Mouse (Mus musculus) embryonic facial prominence, embryonic 12.5 days (tissue): ENCODE data around the gene Pitpnb. TPM values are rescaled to one million over a fixed set of nuclear protein-coding genes. Genes with fewer than 3 reads are reported as not detected.

ENCODE experiments used
- ATAC-seq: fragments of 200-750 bp; cut with Nextera tagmentation; 2 replicates; pipeline ENCODE4 v1.8.0; 2017; ENCODE audit not compliant: insufficient number of reproducible peaks, insufficient read depth, low FRiP score, low TSS enrichment
- H3K27ac ChIP-seq: fragments of 300-500 bp; sonication (generic); 2 replicates; pipeline ENCODE4 v1.5.1; 2016; ENCODE audit warnings: mild to moderate bottlenecking
- H3K27me3 ChIP-seq: fragments of 300-500 bp; sonication (generic); 2 replicates; pipeline ENCODE4 v1.6.1; 2016; ENCODE audit warnings: mild to moderate bottlenecking, moderate library complexity
- H3K36me3 ChIP-seq: fragments of 300-500 bp; sonication (generic); 2 replicates; pipeline ENCODE4 v1.6.1; 2016; ENCODE audit warnings: mild to moderate bottlenecking
- H3K4me1 ChIP-seq: fragments of 300-500 bp; sonication (generic); 2 replicates; pipeline ENCODE4 v1.6.1; 2016
- H3K4me2 ChIP-seq: fragments of 300-500 bp; sonication (generic); replicated peaks from 2 replicates; pipeline ENCODE4 v1.6.1; 2016; ENCODE audit warnings: mild to moderate bottlenecking, moderate library complexity
- H3K4me3 ChIP-seq: fragments of 300-500 bp; sonication (generic); 2 replicates; pipeline ENCODE4 v1.5.1; 2016; ENCODE audit warnings: mild to moderate bottlenecking
- H3K9ac ChIP-seq: fragments of 300-500 bp; sonication (generic); 2 replicates; pipeline ENCODE4 v1.6.1; 2016; ENCODE audit warnings: mild to moderate bottlenecking, moderate library complexity
- H3K9me3 ChIP-seq: fragments of 300-500 bp; sonication (generic); 2 replicates; pipeline ENCODE4 v1.6.1; 2016; ENCODE audit warnings: mild to moderate bottlenecking, moderate library complexity
- WGBS: fragments of 180-500 bp; shearing (Covaris S2); methylation state at CpG from one replicate; pipeline ENCODE4 v1.1.7; 2016; 5-methylcytosine and 5-hydroxymethylcytosine counted together
- polyA plus RNA-seq: library from polyadenylated mRNA; unstranded; fragments of >200 nt; fragmentation: Nextera tagmentation; extraction: Ambion mirVana; gene quantifications from 2 replicates; pipeline ENCODE4 v1.2.1, GENCODE M21; 2016

The Pitpnb gene
- polyA plus RNA-seq, 1 experiment from 2014 or later = 116 TPM

DNA sequence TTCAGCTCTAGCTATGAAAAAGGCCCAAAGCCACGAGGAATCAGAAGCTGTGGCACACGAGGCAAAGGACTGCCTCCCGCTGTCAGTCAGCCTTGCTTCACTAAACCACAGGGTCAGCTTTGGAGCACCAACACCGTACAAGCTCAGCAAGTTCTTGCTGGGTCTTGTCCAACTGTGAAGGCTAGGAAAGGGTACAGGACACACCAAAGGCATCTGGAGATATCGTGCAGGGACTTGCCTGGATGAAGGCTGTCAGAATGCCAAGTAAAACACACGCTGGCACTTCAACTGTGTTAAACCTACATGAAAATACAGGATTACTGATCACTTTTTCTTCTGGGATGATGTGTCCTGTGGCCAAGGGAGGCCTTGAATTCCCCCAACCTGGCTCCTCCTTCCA is 20.4 kb upstream of the Pitpnb start:
- H3K4me1 ChIP-seq = no peaks in the 10 kb centered on the region
- ATAC-seq = no peak

DNA sequence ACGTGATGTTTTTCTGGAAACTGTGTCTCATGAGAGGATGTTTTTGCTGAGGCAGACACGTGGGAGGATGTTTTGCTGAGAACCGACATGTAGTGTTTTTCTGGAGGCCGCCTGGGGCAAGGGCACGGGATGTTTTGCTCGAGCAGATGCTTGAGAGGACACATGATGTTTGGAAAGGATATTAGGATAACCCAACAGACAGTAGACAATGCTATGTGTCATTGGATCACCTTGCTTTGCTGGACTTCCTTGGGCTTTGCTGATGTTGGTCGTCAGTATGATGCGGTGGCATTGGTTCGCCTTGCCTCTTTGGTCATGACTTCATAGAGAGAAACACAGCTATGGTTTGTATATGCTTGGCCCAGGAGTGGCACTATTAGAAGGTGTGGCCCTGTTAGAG is 16.7 kb upstream of the Pitpnb start:
- H3K27me3 ChIP-seq = no peaks in the 10 kb centered on the region
- H3K27ac ChIP-seq = no peak overlapping the region
- no peak overlapping the region for H3K4me2 ChIP-seq
- no peak overlapping the region for H3K4me3 ChIP-seq
- no peaks in the 10 kb centered on the region for H3K36me3 ChIP-seq
- no peak for ATAC-seq
- 85% methylated on average over 9 of the region's 9 CpGs for WGBS
- H3K9ac ChIP-seq = no peak overlapping the region
- 0 out of 2 replicates have a peak, but pooled peaks cover 4% of the 10 kb centered on the region for H3K9me3 ChIP-seq
- no peaks in the 10 kb centered on the region for H3K4me1 ChIP-seq

More for the DNA sequence above, 20.4 kb upstream of the Pitpnb start:
- Histone ChIP-seq H3K27ac (no peak overlapping the region), H3K9me3 (0 out of 2 replicates have a peak, but pooled peaks cover 5% of the 10 kb centered on the region), H3K27me3 (no peaks in the 10 kb centered on the region), H3K4me2 (no peak overlapping the region), H3K9ac (no peak overlapping the region), H3K36me3 (no peaks in the 10 kb centered on the region), H3K4me3 (no peak overlapping the region)
- WGBS = 69% methylated on average over 6 of the region's 6 CpGs

DNA sequence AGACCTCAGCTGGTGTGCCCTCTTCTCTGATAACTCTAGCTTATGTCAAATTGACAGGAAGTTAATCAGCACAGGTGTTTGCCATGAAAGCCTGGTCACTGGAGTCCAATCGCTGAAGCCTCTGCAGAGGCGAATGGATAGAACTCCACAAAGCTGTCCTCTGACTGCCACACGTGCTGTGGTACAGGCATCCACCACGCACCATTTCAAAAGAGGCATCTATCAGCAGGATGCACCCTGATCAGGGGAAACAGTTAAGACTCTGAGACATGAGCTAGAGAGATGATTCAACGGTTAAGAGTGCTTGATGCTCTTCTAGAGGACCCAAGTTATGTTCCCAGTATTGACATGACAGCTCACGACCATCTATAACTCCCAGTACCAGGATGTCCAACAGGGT is 15.5 kb upstream of the Pitpnb start:
- Histone ChIP-seq H3K9me3 (0 out of 2 replicates have a peak, but pooled peaks cover 4% of the 10 kb centered on the region), H3K9ac (no peak overlapping the region), H3K4me3 (no peak overlapping the region), H3K27ac (no peak overlapping the region), H3K36me3 (no peaks in the 10 kb centered on the region), H3K4me2 (no peak overlapping the region), H3K27me3 (no peaks in the 10 kb centered on the region), H3K4me1 (no peaks in the 10 kb centered on the region)
- WGBS = 91% methylated on average over 6 of the region's 6 CpGs
- no peak for ATAC-seq

DNA sequence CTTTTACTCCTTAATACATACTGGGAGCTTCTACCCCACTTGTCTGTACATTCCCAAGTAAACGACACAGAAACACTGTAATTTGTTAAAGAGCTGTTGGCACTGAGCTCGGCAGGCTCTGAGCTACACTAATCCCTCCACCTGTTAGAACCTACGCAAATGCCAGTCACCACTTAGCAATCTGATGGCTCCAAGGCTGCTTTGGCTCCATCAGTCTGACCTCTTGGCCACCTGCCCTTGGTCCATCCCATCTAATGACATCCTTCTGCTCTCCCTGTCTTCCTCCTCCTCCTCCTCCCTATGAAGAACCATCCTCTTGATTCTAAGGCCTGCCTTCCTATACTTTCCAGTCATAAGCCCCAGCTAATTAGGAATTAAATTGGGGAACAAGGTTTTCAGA is 13.0 kb upstream of the Pitpnb start:
- no peak overlapping the region for H3K4me3 ChIP-seq
- 72% methylated on average over 3 of the region's 3 CpGs for WGBS
- 0 out of 2 replicates have a peak, but pooled peaks cover 4% of the 10 kb centered on the region for H3K9me3 ChIP-seq
- no peaks in the 10 kb centered on the region for H3K36me3 ChIP-seq
- no peak overlapping the region for H3K9ac ChIP-seq
- H3K27ac ChIP-seq = no peak overlapping the region
- no peaks in the 10 kb centered on the region for H3K4me1 ChIP-seq
- ATAC-seq = no peak
- H3K4me2 ChIP-seq = no peak overlapping the region
- H3K27me3 ChIP-seq = no peaks in the 10 kb centered on the region

DNA sequence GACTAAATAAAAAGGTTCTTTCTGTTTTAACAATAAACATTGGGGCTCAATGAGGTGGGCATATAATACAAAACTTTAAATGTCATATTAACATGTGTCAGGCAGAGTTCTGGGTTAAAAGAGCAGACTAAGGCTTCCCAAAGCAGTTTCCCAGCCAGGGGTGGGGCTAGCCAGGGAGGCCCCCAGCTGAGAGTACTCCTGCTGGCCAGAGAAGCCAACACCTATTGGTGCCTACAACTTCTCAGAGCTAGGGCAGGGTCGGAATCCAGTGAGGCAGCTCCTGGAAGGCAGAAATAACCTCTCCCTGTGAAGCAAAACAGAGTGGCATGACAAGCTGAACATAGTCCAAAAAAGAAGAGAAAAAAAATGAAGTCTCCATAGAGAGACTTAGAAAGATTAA is 11.6 kb upstream of the Pitpnb start:
- ATAC-seq = no peak
- Histone ChIP-seq H3K4me1 (no peaks in the 10 kb centered on the region), H3K4me3 (no peak overlapping the region), H3K9me3 (0 out of 2 replicates have a peak, but pooled peaks cover 2% of the 10 kb centered on the region), H3K27ac (no peak overlapping the region), H3K36me3 (no peaks in the 10 kb centered on the region), H3K4me2 (no peak overlapping the region), H3K9ac (no peak overlapping the region), H3K27me3 (no peaks in the 10 kb centered on the region)
- 57% methylated on average over 1 of the region's 1 CpGs for WGBS

DNA sequence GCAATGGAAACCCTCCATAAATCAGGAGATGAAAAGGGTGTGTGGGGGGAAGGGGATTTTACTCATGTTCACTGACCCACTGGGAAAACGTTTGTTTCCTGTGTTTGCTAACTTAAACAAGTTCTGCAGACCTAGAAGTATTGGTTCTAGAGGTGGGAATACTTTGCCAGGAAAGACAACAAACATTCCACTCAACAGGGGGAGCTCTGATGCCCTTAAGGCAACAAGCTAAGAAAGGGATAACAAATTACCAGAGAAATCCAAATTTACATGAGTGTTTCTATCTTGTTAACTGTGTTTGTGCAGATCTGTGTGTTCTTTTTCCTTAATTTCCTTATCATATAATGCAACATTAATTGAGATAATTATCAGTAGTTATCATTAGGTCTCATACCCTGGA is 4.8 kb upstream of the Pitpnb start:
- Histone ChIP-seq H3K4me2 (no peak overlapping the region), H3K9ac (no peak overlapping the region)
- WGBS = 30% methylated on average over 1 of the region's 1 CpGs

DNA sequence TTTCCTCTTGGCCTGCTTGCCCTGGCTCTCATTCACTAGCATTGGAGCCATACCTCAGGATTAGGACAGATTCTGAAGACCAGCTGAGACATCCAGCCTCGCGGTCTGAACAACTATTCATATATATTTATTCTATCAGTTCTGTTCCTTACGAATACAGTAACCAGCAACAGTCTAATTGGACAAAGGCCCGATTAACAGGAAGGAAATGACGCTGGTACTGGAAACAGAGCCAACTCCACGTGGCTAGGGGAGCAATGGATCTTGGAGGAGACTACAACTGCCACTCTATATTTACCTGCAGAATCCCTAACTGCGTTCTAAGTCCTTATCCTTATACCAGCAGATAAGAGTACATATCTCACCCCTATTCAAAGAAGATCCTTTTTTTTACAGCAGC is 3.1 kb upstream of the Pitpnb start:
- Histone ChIP-seq H3K36me3 (no peaks in the 10 kb centered on the region), H3K27me3 (no peaks in the 10 kb centered on the region), H3K4me2 (no peak overlapping the region), H3K4me3 (no peak overlapping the region), H3K9ac (no peak overlapping the region), H3K4me1 (peaks cover 13% of the 10 kb centered on the region), H3K27ac (no peak overlapping the region), H3K9me3 (no peaks in the 10 kb centered on the region)
- ATAC-seq = no peak
- 89% methylated on average over 7 of the region's 7 CpGs for WGBS

More for the DNA sequence above, 4.8 kb upstream of the Pitpnb start:
- ATAC-seq = no peak
- Histone ChIP-seq H3K27me3 (no peaks in the 10 kb centered on the region), H3K4me1 (peaks cover 4% of the 10 kb centered on the region; the same call in 1 of the 2 replicates), H3K36me3 (no peaks in the 10 kb centered on the region), H3K27ac (no peak overlapping the region), H3K4me3 (no peak overlapping the region), H3K9me3 (no peaks in the 10 kb centered on the region)

DNA sequence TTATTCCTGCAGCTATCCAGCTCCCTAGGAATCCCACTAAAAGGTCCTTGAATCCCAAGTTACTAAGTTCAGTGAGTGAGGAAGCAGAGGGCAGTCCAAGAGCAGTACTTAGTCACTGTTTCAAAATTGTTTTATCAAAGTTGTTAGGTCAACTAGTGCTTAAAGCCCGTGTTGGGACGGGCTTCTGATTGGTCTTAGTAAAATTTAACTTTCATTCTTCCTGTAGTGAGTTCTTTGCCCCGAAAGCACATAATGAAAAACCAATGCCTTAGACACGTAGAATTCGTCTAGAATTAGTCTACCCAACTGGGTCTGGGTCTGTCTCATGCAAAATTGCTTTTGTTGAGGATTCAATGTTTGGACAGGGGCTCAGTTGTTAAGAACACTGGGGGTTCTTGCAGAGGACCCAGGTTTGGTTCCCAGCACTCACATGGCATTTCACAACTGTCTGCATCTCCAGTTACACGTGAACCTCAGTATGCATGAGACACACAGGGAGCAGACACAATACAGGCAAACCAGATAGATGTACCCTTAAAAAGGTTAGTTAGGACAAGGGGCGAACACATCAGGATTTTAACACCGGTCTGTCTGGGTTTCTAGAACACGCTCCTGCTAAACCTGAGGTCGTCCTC is 664 bp upstream of the Pitpnb start:
- Histone ChIP-seq H3K4me2 (peak overlapping the region; percentile 77), H3K27me3 (no peaks in the 10 kb centered on the region), H3K4me1 (peaks cover 13% of the 10 kb centered on the region), H3K9ac (peak overlapping the region; percentile 92), H3K9me3 (no peaks in the 10 kb centered on the region), H3K36me3 (0 out of 2 replicates have a peak, but pooled peaks cover 11% of the 10 kb centered on the region), H3K27ac (peak overlapping the region; percentile 89), H3K4me3 (peak overlapping the region; percentile 97)
- ATAC-seq = 0 out of 2 replicates have a peak, but pooled peaks have one; percentile 4
- WGBS = 27% methylated on average over 10 of the region's 10 CpGs

DNA sequence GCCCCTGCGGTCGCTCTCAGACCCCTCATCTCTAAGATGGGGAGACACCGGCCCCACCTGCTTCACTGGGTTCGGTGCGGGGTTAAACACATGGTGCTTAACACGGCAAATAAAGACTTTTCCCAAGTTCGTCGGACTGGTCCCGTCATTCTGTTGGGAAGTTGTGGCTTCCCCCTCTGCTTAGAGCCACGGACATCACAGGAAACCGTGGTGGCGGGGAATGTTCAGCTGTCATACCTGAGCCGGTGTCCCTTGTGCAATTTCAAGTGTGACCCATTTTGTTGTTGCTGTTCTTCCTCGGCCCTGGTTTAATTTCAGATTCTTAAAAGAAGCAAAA is 504 bp downstream of the Pitpnb start:
- H3K4me2 ChIP-seq = peak overlapping the region; percentile 77
- peak overlapping the region; percentile 97 for H3K4me3 ChIP-seq
- ATAC-seq = no peak; the same call in 1 of the 2 replicates
- H3K36me3 ChIP-seq = peaks cover 15% of the 10 kb centered on the region
- peak overlapping the region; percentile 89 for H3K27ac ChIP-seq
- no peaks in the 10 kb centered on the region for H3K27me3 ChIP-seq
- H3K9ac ChIP-seq = peak overlapping the region; percentile 92
- H3K4me1 ChIP-seq = peaks cover 13% of the 10 kb centered on the region
- WGBS = 1% methylated on average over 14 of the region's 14 CpGs
- no peaks in the 10 kb centered on the region for H3K9me3 ChIP-seq

DNA sequence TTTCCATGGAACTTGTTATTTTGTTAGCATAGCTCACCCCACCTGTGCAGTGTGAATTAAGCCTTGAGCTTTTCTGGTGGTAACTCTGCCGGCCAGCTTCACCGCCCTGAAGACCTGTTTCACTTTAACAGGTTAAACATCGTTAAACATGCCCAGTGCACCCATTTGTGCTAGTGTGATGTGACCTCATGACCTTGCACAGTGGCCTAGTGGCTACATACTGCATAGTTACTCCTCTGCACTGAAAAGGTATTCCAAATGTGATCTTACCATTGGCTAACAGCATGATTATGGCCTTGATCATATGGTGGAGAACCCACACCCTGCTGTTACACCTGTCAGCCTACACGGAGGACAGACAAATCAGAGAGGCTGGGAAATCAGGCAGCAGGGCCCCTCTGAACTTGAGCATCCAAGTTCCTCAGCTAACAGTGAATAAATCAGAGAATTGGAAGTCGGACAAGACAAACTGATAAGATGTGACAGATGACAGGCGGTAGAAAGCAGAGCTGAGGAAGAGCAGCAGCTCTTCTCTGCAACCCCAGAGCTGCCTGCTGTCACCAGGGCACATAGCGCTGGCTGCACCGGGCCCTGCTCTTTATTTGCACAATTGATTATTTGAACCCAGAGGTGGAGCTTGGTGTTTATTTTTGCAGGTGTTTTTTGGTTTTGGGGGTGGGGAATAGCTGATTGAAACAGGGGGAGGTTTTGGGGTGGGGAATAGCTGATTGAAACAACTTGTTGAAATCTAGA is 5.6 kb downstream of the Pitpnb start:
- H3K9ac ChIP-seq = no peak overlapping the region
- no peak overlapping the region for H3K4me2 ChIP-seq
- ATAC-seq = no peak
- H3K36me3 ChIP-seq = peaks cover 47% of the 10 kb centered on the region
- no peak overlapping the region for H3K4me3 ChIP-seq
- 93% methylated on average over 8 of the region's 8 CpGs for WGBS
- peaks cover 9% of the 10 kb centered on the region for H3K4me1 ChIP-seq
- no peaks in the 10 kb centered on the region for H3K27me3 ChIP-seq
- no peak overlapping the region for H3K27ac ChIP-seq
- no peaks in the 10 kb centered on the region for H3K9me3 ChIP-seq

DNA sequence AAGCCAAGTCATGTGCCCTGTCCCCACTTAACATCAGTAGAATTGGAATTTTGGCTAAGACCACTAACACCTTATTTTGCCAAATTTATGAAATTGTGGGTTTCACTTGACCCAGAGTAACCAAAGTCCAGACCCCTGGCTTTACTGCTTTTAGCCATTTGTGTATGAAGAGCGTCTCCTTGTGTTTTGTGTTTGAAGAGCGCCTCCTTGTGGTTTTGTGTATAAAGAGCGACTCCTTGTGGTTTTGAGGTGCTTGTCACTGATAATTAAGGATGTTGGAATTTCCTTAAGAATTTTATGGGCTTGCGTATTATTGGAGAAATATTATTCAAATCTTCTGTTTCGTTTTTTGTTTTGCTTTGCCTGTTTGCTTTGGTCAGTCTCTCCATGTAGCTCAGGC is 11.0 kb downstream of the Pitpnb start:
- Histone ChIP-seq H3K4me3 (no peak overlapping the region), H3K9me3 (no peaks in the 10 kb centered on the region), H3K4me1 (no peaks in the 10 kb centered on the region), H3K4me2 (no peak overlapping the region), H3K36me3 (peaks cover 58% of the 10 kb centered on the region), H3K27ac (no peak overlapping the region), H3K9ac (no peak overlapping the region), H3K27me3 (no peaks in the 10 kb centered on the region)
- WGBS = 53% methylated on average over 5 of the region's 5 CpGs
- no peak for ATAC-seq

DNA sequence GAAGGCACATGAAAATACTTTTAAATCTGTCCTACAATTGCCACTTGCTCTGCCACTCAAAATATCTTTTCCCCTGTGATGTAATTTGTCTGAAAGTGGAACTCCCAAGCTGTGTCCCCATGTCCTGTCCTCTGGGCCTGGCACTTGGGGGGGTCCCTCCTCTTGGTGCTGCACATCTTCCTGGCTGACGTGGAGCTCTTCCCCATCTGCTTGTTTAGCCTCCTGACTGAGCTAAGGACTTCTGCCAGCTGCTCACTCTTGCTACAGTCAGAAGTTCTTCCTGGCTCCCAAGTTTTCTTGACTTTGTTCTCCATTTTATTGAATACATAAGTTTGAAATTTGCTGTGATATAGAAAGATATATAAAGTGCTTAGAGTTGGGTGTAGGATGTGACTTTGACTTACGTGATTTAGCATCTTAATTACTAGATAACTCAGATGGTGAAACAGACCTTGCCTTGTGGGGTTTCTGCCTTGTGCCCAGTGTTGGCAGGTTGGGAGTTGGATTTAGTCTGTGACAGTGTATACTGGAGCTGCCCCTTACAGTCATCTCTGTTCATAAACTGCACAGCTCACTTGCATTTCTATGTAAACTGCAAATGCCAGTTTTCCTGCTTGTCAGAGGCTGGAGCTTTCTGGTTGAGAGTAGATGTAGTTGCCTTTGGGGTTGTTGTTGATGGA is 14.3 kb downstream of the Pitpnb start:
- no peak for ATAC-seq
- Histone ChIP-seq H3K27ac (no peak overlapping the region), H3K4me1 (no peaks in the 10 kb centered on the region), H3K4me3 (no peak overlapping the region), H3K36me3 (peaks cover 68% of the 10 kb centered on the region), H3K4me2 (no peak overlapping the region), H3K9me3 (no peaks in the 10 kb centered on the region), H3K27me3 (no peaks in the 10 kb centered on the region), H3K9ac (no peak overlapping the region)
- WGBS = 89% methylated on average over 2 of the region's 2 CpGs
